Mouse (Mus musculus) heart, postnatal 0 days (tissue): ENCODE data around the gene Rgs6. TPM values are rescaled to one million over a fixed set of nuclear protein-coding genes. Genes with fewer than 3 reads are reported as not detected.

Experiments
- ATAC-seq: fragments of 200-750 bp; cut with Nextera tagmentation; 2 replicates; pipeline ENCODE4 v1.8.0; 2017; ENCODE audit warnings: low read depth, moderate number of reproducible peaks, moderate library complexity; ENCODE audit not compliant: insufficient read depth
- DNase-seq: peaks from one replicate; pipeline ENCODE4 v3.0.0-alpha.2; 2016; ENCODE audit warnings: low spot score
- H3K27ac ChIP-seq: fragments of 300-500 bp; sonication (generic); 2 replicates; pipeline ENCODE4 v1.5.1; 2014; ENCODE audit warnings: low read depth, mild to moderate bottlenecking
- H3K27me3 ChIP-seq: fragments of 300-500 bp; sonication (generic); 2 replicates; pipeline ENCODE4 v1.6.1; 2014; ENCODE audit warnings: low read length, mixed read lengths; ENCODE audit not compliant: control insufficient read depth, insufficient read depth
- H3K36me3 ChIP-seq: fragments of 300-500 bp; sonication (generic); replicated peaks from 2 replicates; pipeline ENCODE4 v1.6.1; 2014; ENCODE audit warnings: low read length, mixed read lengths; ENCODE audit not compliant: control insufficient read depth, insufficient read depth
- H3K4me1 ChIP-seq: fragments of 300-500 bp; sonication (generic); 2 replicates; pipeline ENCODE4 v1.6.1; 2014; ENCODE audit warnings: antibody characterized with exemption; ENCODE audit not compliant: control insufficient read depth, insufficient read depth
- H3K4me2 ChIP-seq: fragments of 300-500 bp; sonication (generic); 2 replicates; pipeline ENCODE4 v1.6.1; 2014; ENCODE audit warnings: low read depth, mild to moderate bottlenecking, low read length, moderate library complexity
- H3K4me3 ChIP-seq: fragments of 300-500 bp; sonication (generic); 2 replicates; pipeline ENCODE4 v1.5.1; 2014; ENCODE audit warnings: low read depth, low read length
- H3K9ac ChIP-seq: fragments of 300-500 bp; sonication (generic); replicated peaks from 2 replicates; pipeline ENCODE4 v1.6.1; 2014; ENCODE audit warnings: low read depth, low read length, mixed read lengths
- H3K9me3 ChIP-seq: fragments of 300-500 bp; sonication (generic); replicated peaks from 2 replicates; pipeline ENCODE4 v1.6.1; 2016; ENCODE audit warnings: low read length; ENCODE audit not compliant: control insufficient read depth
- CTCF ChIP-seq: IDR thresholded peaks from 2 replicates; pipeline ENCODE4 v1.5.1; 2016; ENCODE audit warnings: antibody characterized with exemption, control low read depth, low read depth
- EP300 ChIP-seq: IDR thresholded peaks from 2 replicates; pipeline ENCODE4 v1.6.1; 2016; ENCODE audit warnings: antibody characterized with exemption, low read depth
- WGBS: fragments of 180-500 bp; shearing (Covaris S2); extraction: QIAGEN DNeasy Blood & Tissue Kit; methylation state at CpG from one replicate; pipeline ENCODE4 v1.1.7; 2014; 5-methylcytosine and 5-hydroxymethylcytosine counted together
- polyA plus RNA-seq: library from polyadenylated mRNA; unstranded; fragments of >200 nt; fragmentation: Nextera tagmentation; extraction: Ambion mirVana; gene quantifications from 2 replicates; pipeline ENCODE4 v1.2.1, GENCODE M21; 2015
- total RNA-seq: library from RNA; depleted of rRNA; stranded (reverse); fragments of >200 nt; gene quantifications from 2 replicates; pipeline ENCODE4 v1.2.3, GENCODE M21; 2014; ENCODE audit warnings: low replicate concordance

Gene Rgs6
- total and polyA plus RNA-seq, 2 experiments from 2014 or later, result 12.1 to 16.5 TPM

GRCm38 (mm10) chr12:83204361-83204760 lies 616.3 kb downstream of the Rgs6 start:
- no peak overlapping the region for H3K27ac ChIP-seq
- ATAC-seq, result no peak
- H3K27me3 ChIP-seq, result no peaks in the 10 kb centered on the region
- no peak overlapping the region for H3K4me3 ChIP-seq
- no peak for DNase-seq
- H3K4me2 ChIP-seq, result no peak overlapping the region
- peaks cover 13% of the 10 kb centered on the region for H3K4me1 ChIP-seq
- WGBS, result 41% methylated on average over 5 of the region's 5 CpGs
- no peaks in the 10 kb centered on the region for H3K36me3 ChIP-seq
- H3K9ac ChIP-seq, result no peak overlapping the region
- H3K9me3 ChIP-seq, result no peaks in the 10 kb centered on the region
- TF ChIP-seq EP300 (no peak), CTCF (no peak)

DNA sequence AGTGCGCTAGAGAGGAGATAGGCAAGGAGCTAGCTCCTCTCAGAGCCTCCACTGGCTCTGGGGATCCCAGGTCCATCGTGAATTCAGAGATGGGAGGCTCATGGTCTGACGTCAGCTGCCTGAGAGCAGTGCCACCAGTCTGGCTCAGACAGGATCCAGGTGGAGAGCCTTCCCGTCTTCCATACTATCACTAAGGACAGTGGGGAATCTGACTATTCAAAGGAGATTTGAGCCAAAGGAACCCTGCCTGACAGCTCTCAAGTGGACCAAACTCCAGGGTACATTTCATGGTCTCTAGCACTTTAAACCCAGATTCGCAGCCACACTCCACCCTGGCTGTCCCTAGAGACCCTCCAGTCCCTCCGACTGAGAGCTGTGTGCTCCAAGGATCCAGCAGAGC lies 618.8 kb downstream of the Rgs6 start:
- TF ChIP-seq CTCF (no peak), EP300 (no peak)
- Histone ChIP-seq H3K27ac (no peak overlapping the region), H3K9me3 (no peaks in the 10 kb centered on the region), H3K4me1 (peaks cover 24% of the 10 kb centered on the region), H3K4me3 (no peak overlapping the region), H3K27me3 (no peaks in the 10 kb centered on the region), H3K4me2 (no peak overlapping the region), H3K9ac (no peak overlapping the region), H3K36me3 (no peaks in the 10 kb centered on the region)
- no peak for ATAC-seq
- WGBS, result 56% methylated on average over 6 of the region's 6 CpGs
- no peak for DNase-seq

GRCm38 (mm10) chr12:83207481-83207880 lies 619.4 kb downstream of the Rgs6 start:
- Histone ChIP-seq H3K27me3 (no peaks in the 10 kb centered on the region), H3K36me3 (no peaks in the 10 kb centered on the region), H3K4me3 (no peak overlapping the region), H3K9me3 (no peaks in the 10 kb centered on the region), H3K4me2 (no peak overlapping the region), H3K27ac (no peak overlapping the region), H3K4me1 (peaks cover 24% of the 10 kb centered on the region), H3K9ac (no peak overlapping the region)
- TF ChIP-seq CTCF (no peak), EP300 (no peak)
- 67% methylated on average over 5 of the region's 5 CpGs for WGBS
- no peak for ATAC-seq
- no peak for DNase-seq

DNA sequence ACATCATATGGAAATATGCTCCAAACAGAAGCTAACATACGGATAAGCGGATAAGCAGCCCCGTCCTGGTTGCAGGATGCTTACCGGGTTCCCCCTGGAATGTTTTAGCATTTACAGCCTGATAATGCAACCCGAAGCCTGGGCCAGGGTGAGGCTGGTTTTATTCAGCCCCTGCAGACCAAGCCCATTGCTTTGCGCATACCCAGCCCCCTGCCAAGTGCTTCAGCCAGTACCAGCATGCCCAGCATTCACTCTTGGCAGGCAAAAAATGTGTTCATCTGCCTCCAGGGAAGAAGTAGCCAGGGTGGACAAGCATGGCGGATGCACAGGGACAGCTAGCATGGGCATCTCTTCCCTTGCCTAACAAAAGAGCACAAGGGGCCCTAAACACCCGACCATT lies 619.9 kb downstream of the Rgs6 start:
- 54% methylated on average over 8 of the region's 8 CpGs for WGBS
- no peak overlapping the region for H3K27ac ChIP-seq
- H3K9me3 ChIP-seq, result no peaks in the 10 kb centered on the region
- peaks cover 24% of the 10 kb centered on the region for H3K4me1 ChIP-seq
- no peak for TF ChIP-seq CTCF
- TF ChIP-seq EP300, result no peak
- H3K4me2 ChIP-seq, result no peak overlapping the region
- DNase-seq, result no peak
- ATAC-seq, result no peak
- no peak overlapping the region for H3K9ac ChIP-seq
- no peak overlapping the region for H3K4me3 ChIP-seq
- H3K36me3 ChIP-seq, result no peaks in the 10 kb centered on the region
- H3K27me3 ChIP-seq, result no peaks in the 10 kb centered on the region

DNA sequence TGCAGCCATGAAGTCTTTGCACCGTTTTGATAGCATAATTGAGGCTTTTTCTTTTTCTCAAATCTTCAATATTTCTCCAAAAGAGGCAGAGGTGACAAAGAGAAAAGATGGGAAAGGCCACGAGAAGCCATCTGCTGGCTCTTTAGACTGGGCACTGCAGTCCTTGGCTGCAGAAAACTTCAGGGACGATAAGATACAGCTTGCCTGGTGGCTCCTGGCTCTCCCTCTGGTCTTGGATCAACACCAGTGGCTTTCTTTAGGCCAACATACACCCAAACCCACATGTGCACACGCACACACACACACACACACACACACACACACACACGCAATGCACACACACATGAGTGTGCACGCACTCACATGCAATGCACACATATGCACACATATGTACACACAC lies 620.7 kb downstream of the Rgs6 start:
- no peak overlapping the region for H3K9ac ChIP-seq
- H3K27ac ChIP-seq, result no peak overlapping the region
- ATAC-seq, result no peak
- H3K9me3 ChIP-seq, result no peaks in the 10 kb centered on the region
- no peaks in the 10 kb centered on the region for H3K27me3 ChIP-seq
- no peak overlapping the region for H3K4me3 ChIP-seq
- 59% methylated on average over 6 of the region's 6 CpGs for WGBS
- DNase-seq, result no peak
- no peak for TF ChIP-seq CTCF
- no peak for TF ChIP-seq EP300
- peaks cover 24% of the 10 kb centered on the region for H3K4me1 ChIP-seq
- no peak overlapping the region for H3K4me2 ChIP-seq
- H3K36me3 ChIP-seq, result no peaks in the 10 kb centered on the region

- H3K4me3 ChIP-seq, result no peak overlapping the region
- no peak overlapping the region for H3K9ac ChIP-seq
- no peaks in the 10 kb centered on the region for H3K36me3 ChIP-seq
- peaks cover 29% of the 10 kb centered on the region for H3K4me1 ChIP-seq
- H3K9me3 ChIP-seq, result no peaks in the 10 kb centered on the region
- H3K4me2 ChIP-seq, result no peak overlapping the region
- no peaks in the 10 kb centered on the region for H3K27me3 ChIP-seq
- DNase-seq, result no peak
- WGBS, result 15% methylated on average over 6 of the region's 6 CpGs
- ATAC-seq, result peak; percentile 40; the same call in 1 of the 2 replicates
- TF ChIP-seq EP300, result no peak
- TF ChIP-seq CTCF, result no peak
- peak overlapping the region; percentile 35 for H3K27ac ChIP-seq
Measured at GRCm38 (mm10) chr12:83209461-83209860, 621.4 kb downstream of the Rgs6 start.
